Mouse (Mus musculus) forebrain, embryonic 16.5 days (tissue): ENCODE measurements around the gene Tfpt. TPM values are rescaled to one million over a fixed set of nuclear protein-coding genes. Genes with fewer than 3 reads are reported as not detected.

ENCODE experiments used
- ATAC-seq: fragments of 200-750 bp; cut with Nextera tagmentation; 2 replicates; pipeline ENCODE4 v1.8.0; 2017; ENCODE audit warnings: mild to moderate bottlenecking, moderate library complexity
- H3K27ac ChIP-seq: fragments of 300-500 bp; sonication (generic); 2 replicates; pipeline ENCODE4 v1.5.1; 2014; ENCODE audit warnings: low read length, control low read depth
- H3K27me3 ChIP-seq: fragments of 300-500 bp; sonication (generic); replicated peaks from 2 replicates; pipeline ENCODE4 v1.6.1; 2014; ENCODE audit warnings: low read length; ENCODE audit not compliant: control insufficient read depth, insufficient read depth
- H3K36me3 ChIP-seq: fragments of 300-500 bp; sonication (generic); 2 replicates; pipeline ENCODE4 v1.6.1; 2014; ENCODE audit not compliant: control insufficient read depth, insufficient read depth
- H3K4me1 ChIP-seq: fragments of 300-500 bp; sonication (generic); replicated peaks from 2 replicates; pipeline ENCODE4 v1.6.1; 2014; ENCODE audit warnings: low read length; ENCODE audit not compliant: control insufficient read depth, insufficient read depth
- H3K4me2 ChIP-seq: fragments of 300-500 bp; sonication (generic); 2 replicates; pipeline ENCODE4 v1.6.1; 2014; ENCODE audit warnings: mild to moderate bottlenecking, low read length, control low read depth
- H3K4me3 ChIP-seq: fragments of 300-500 bp; sonication (generic); replicated peaks from 2 replicates; pipeline ENCODE4 v1.5.1; 2014; ENCODE audit warnings: mild to moderate bottlenecking, low read length, control low read depth
- H3K9ac ChIP-seq: fragments of 300-500 bp; sonication (generic); replicated peaks from 2 replicates; pipeline ENCODE4 v1.6.1; 2014; ENCODE audit warnings: low read depth, low read length, control low read depth
- H3K9me3 ChIP-seq: fragments of 300-500 bp; sonication (generic); 2 replicates; pipeline ENCODE4 v1.6.1; 2016; ENCODE audit warnings: low read length; ENCODE audit not compliant: control insufficient read depth
- WGBS: fragments of 180-500 bp; shearing (Covaris S2); extraction: QIAGEN DNeasy Blood & Tissue Kit; methylation state at CpG from one replicate; pipeline ENCODE4 v1.1.7; 2014; 5-methylcytosine and 5-hydroxymethylcytosine counted together
- polyA plus RNA-seq: library from polyadenylated mRNA; unstranded; fragments of >200 nt; fragmentation: Nextera tagmentation; extraction: Ambion mirVana; gene quantifications from 2 replicates; pipeline ENCODE4 v1.2.1, GENCODE M21; 2015

Gene Tfpt
- polyA plus RNA-seq, 1 experiment from 2014 or later = 31.9 TPM

GRCm38 (mm10) chr7:3587292-3587691 is 42.4 kb downstream of the Tfpt start:
- ATAC-seq = no peak
- no peaks in the 10 kb centered on the region for H3K4me1 ChIP-seq
- H3K9me3 ChIP-seq = no peaks in the 10 kb centered on the region
- H3K27ac ChIP-seq = no peak overlapping the region
- H3K36me3 ChIP-seq = no peaks in the 10 kb centered on the region
- H3K4me2 ChIP-seq = no peak overlapping the region
- WGBS = 68% methylated on average over 1 of the region's 1 CpGs
- H3K27me3 ChIP-seq = no peaks in the 10 kb centered on the region
- H3K9ac ChIP-seq = no peak overlapping the region
- H3K4me3 ChIP-seq = no peak overlapping the region

DNA sequence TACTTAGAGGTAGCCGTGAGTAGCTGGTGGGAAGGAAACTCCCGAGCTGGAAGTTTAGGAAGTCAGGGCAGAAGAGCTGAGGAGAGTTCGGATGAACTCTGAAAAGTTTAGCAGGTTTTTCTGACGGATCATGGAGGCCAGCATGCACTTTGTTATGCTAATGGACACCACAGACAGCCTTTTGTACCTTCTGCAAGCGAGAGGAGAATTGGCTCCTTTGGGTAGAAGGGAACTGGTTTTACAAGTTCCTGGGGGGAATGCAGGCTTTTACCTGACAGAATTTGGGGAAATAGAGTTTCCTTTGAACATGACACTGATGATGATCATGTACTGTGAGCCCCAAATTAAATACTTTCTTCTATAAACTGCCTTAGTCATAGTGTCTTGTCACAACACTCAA is 43.5 kb downstream of the Tfpt start:
- Histone ChIP-seq H3K4me2 (no peak overlapping the region), H3K4me3 (no peak overlapping the region), H3K9me3 (no peaks in the 10 kb centered on the region), H3K4me1 (no peaks in the 10 kb centered on the region), H3K9ac (no peak overlapping the region), H3K27me3 (no peaks in the 10 kb centered on the region), H3K36me3 (no peaks in the 10 kb centered on the region), H3K27ac (no peak overlapping the region)
- no peak for ATAC-seq
- 1% methylated on average over 5 of the region's 5 CpGs for WGBS

DNA sequence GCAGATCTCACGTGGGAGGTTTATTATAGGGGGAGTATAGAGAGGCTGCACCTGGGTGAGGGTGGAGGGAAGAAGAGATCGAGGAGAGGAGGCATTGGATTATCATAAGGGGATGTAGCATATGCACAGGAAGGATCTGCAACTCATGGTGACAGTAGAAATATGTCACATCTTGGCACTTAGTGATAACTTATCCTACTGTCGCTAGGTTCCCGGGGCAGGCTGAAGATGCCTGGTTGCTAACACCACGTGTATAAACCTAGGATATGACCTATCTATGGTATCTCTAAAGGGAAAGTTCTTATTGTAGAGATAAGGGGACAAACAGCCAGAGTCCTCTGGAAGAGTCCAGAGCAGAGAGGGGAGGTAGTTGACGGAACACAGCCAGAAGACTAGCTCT is 44.0 kb downstream of the Tfpt start:
- no peaks in the 10 kb centered on the region for H3K36me3 ChIP-seq

GRCm38 (mm10) chr7:3580029-3580428 is 49.7 kb downstream of the Tfpt start:
- no peaks in the 10 kb centered on the region for H3K27me3 ChIP-seq
- H3K4me2 ChIP-seq = no peak overlapping the region
- H3K9me3 ChIP-seq = no peaks in the 10 kb centered on the region
- H3K27ac ChIP-seq = no peak overlapping the region
- H3K4me3 ChIP-seq = no peak overlapping the region
- H3K4me1 ChIP-seq = no peaks in the 10 kb centered on the region
- ATAC-seq = no peak
- H3K36me3 ChIP-seq = no peaks in the 10 kb centered on the region
- H3K9ac ChIP-seq = no peak overlapping the region
- 72% methylated on average over 2 of the region's 2 CpGs for WGBS

More for the DNA sequence above, 44.0 kb downstream of the Tfpt start:
- no peak overlapping the region for H3K27ac ChIP-seq
- no peaks in the 10 kb centered on the region for H3K4me1 ChIP-seq
- no peaks in the 10 kb centered on the region for H3K27me3 ChIP-seq
- H3K4me3 ChIP-seq = no peak overlapping the region
- no peak for ATAC-seq
- 17% methylated on average over 6 of the region's 6 CpGs for WGBS
- no peak overlapping the region for H3K4me2 ChIP-seq
- no peaks in the 10 kb centered on the region for H3K9me3 ChIP-seq
- no peak overlapping the region for H3K9ac ChIP-seq

GRCm38 (mm10) chr7:3578952-3579546 is 50.7 kb downstream of the Tfpt start:
- no peak for ATAC-seq
- Histone ChIP-seq H3K27me3 (no peaks in the 10 kb centered on the region), H3K36me3 (no peaks in the 10 kb centered on the region), H3K27ac (no peak overlapping the region), H3K9ac (no peak overlapping the region), H3K9me3 (no peaks in the 10 kb centered on the region), H3K4me3 (no peak overlapping the region), H3K4me2 (no peak overlapping the region), H3K4me1 (no peaks in the 10 kb centered on the region)
- 80% methylated on average over 6 of the region's 6 CpGs for WGBS

DNA sequence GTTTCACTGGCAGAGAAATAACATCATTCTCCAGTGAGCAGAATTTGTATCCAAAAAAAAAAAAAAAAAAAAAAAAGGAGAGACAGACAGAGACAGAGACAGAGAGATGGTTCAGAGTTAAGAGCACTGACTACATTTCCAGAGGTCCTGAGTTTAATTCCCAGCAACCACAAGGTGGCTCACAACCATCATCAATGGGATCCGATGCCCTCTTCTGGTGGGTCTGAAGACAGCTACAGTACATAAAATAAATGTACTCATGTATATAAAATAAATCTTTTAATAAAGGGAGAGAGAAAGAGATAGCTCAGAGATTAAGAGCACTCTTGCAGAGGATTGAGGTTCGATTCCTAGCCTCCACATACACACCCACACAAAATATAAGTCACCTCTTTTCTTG is 51.5 kb downstream of the Tfpt start:
- ATAC-seq = no peak
- Histone ChIP-seq H3K9ac (no peak overlapping the region), H3K4me3 (no peak overlapping the region), H3K9me3 (no peaks in the 10 kb centered on the region), H3K27ac (no peak overlapping the region), H3K36me3 (no peaks in the 10 kb centered on the region), H3K27me3 (no peaks in the 10 kb centered on the region), H3K4me1 (no peaks in the 10 kb centered on the region), H3K4me2 (no peak overlapping the region)
- WGBS = 79% methylated on average over 2 of the region's 2 CpGs

GRCm38 (mm10) chr7:3576354-3577124 is 53.2 kb downstream of the Tfpt start:
- Histone ChIP-seq H3K36me3 (no peaks in the 10 kb centered on the region), H3K4me2 (no peak overlapping the region), H3K4me3 (no peak overlapping the region), H3K9me3 (no peaks in the 10 kb centered on the region), H3K27ac (no peak overlapping the region), H3K27me3 (no peaks in the 10 kb centered on the region), H3K4me1 (no peaks in the 10 kb centered on the region), H3K9ac (no peak overlapping the region)
- WGBS = 79% methylated on average over 5 of the region's 5 CpGs
- ATAC-seq = no peak

GRCm38 (mm10) chr7:3574216-3574615 is 55.5 kb downstream of the Tfpt start:
- Histone ChIP-seq H3K4me3 (no peak overlapping the region), H3K4me1 (no peaks in the 10 kb centered on the region), H3K36me3 (no peaks in the 10 kb centered on the region), H3K4me2 (no peak overlapping the region), H3K27ac (no peak overlapping the region), H3K27me3 (no peaks in the 10 kb centered on the region), H3K9me3 (no peaks in the 10 kb centered on the region), H3K9ac (no peak overlapping the region)
- no peak for ATAC-seq
- 68% methylated on average over 5 of the region's 5 CpGs for WGBS

DNA sequence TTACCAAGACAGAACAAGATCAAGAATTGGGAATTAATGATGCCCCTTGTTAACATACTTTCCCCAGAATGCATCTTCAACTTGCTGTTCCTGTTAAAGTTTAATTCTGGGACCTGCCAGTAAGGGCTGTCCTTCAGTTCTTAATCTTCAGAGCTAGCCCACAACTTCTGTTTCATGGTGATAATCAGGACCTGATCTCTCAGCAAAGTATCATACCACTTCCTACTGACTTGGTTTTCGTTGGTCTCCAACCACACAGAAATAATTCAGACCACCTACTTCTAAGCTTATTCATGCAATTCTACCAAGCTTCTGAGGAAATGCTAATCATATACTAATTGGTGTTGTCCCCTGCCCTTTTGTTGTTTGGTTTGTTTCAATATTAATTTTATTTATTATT is 57.9 kb downstream of the Tfpt start:
- no peak overlapping the region for H3K4me2 ChIP-seq
- H3K36me3 ChIP-seq = no peaks in the 10 kb centered on the region
- H3K9ac ChIP-seq = no peak overlapping the region
- H3K4me1 ChIP-seq = no peaks in the 10 kb centered on the region
- WGBS = 68% methylated on average over 1 of the region's 1 CpGs
- no peak overlapping the region for H3K4me3 ChIP-seq
- ATAC-seq = no peak
- no peaks in the 10 kb centered on the region for H3K27me3 ChIP-seq
- H3K9me3 ChIP-seq = no peaks in the 10 kb centered on the region
- no peak overlapping the region for H3K27ac ChIP-seq
